In genomic region chr10:117456427-117456826, GRCm38 (mm10) we compare ENCODE assay signal across 18 mouse cellular contexts.
DNase-seq lines count a peak whose midpoint lies in the region; ATAC-seq and TF ChIP-seq lines count a peak whose summit lies in the region.
"Had no signal": no experiment of that assay in that cellular context is flagged by ENCODE, and none has a peak within 500 bp of the region (broad histone marks: within the 10 kb centered on the region; RNA-seq: fewer than 3 reads in every experiment).

No protein-coding gene starts in this region.

- no peak overlapping the region for H3K4me2 ChIP-seq in lung, postnatal 0 days (replicated peaks; ENCODE audit: low read depth, low read length)
- H3K4me2 ChIP-seq in liver, embryonic 15.5 days: no peak overlapping the region
- H3K4me2 ChIP-seq: embryonic facial prominence, embryonic 13.5 days; heart, embryonic 13.5 days; neural tube, embryonic 12.5 days had no signal

- TF ChIP-seq CTCF in lung, postnatal 0 days (IDR thresholded peaks at IDR 0.05): no peak

- H3K27ac ChIP-seq in lung, postnatal 0 days (ENCODE audit: low read length): peak overlapping the region; percentile 76
- peak overlapping the region; percentile 82 for H3K27ac ChIP-seq in liver, embryonic 15.5 days (replicated peaks)
- H3K27ac ChIP-seq: embryonic facial prominence, embryonic 13.5 days; heart, embryonic 13.5 days; midbrain, embryonic 10.5 days; neural tube, embryonic 12.5 days had no signal

- no peaks in the 10 kb centered on the region for H3K9me3 ChIP-seq in lung, postnatal 0 days (ENCODE audit: low read length)
- no peaks in the 10 kb centered on the region for H3K9me3 ChIP-seq in liver, embryonic 15.5 days (replicated peaks)
- H3K9me3 ChIP-seq: embryonic facial prominence, embryonic 13.5 days; G1E; heart, embryonic 13.5 days; midbrain, embryonic 10.5 days; neural tube, embryonic 12.5 days had no signal

- 41% methylated on average over 8 of the region's 8 CpGs for WGBS in lung, postnatal 0 days
- 62% methylated on average over 8 of the region's 8 CpGs for WGBS in liver, embryonic 15.5 days (ENCODE audit: insufficient replicate concordance)

- no peak for TF ChIP-seq EP300 in lung, postnatal 0 days (IDR thresholded peaks at IDR 0.05)

- no peaks in the 10 kb centered on the region for H3K4me1 ChIP-seq in lung, postnatal 0 days (ENCODE audit: insufficient read depth, low read depth, low read length)
- H3K4me1 ChIP-seq in liver, embryonic 15.5 days (replicated peaks): peaks cover 17% of the 10 kb centered on the region
- H3K4me1 ChIP-seq: neural tube, embryonic 12.5 days had no signal

- DNase-seq in lung, postnatal 0 days (ENCODE audit: low spot score): no peak
- no peak for DNase-seq in lung, postnatal 25 days (ENCODE audit: low spot score)
- DNase-seq in liver: peak; percentile 12
- peak; percentile 82 for DNase-seq in yolk sac, embryonic 10.5 days (ENCODE audit: low spot score)
- no peak for DNase-seq in frontal cortex, postnatal 14 days (ENCODE audit: low spot score in 2 of 2)
- no peak for DNase-seq in layer of hippocampus, postnatal 14 days (ENCODE audit: low spot score in 2 of 2)
- DNase-seq: cerebellum, adult 8-10 months; forebrain, postnatal 0 days; heart, adult 11 months; heart, postnatal 36 days; kidney, adult 9 months had no signal

- H3K9ac ChIP-seq in lung, postnatal 0 days (replicated peaks; ENCODE audit: low read depth): no peak overlapping the region
- H3K9ac ChIP-seq in liver, embryonic 15.5 days: no peak overlapping the region
- H3K9ac ChIP-seq: embryonic facial prominence, embryonic 13.5 days; forebrain, postnatal 0 days; heart, embryonic 13.5 days; neural tube, embryonic 12.5 days had no signal

- no peaks in the 10 kb centered on the region for H3K27me3 ChIP-seq in lung, postnatal 0 days (replicated peaks; ENCODE audit: insufficient read depth, low read length)
- H3K27me3 ChIP-seq in liver, embryonic 15.5 days: no peaks in the 10 kb centered on the region
- H3K27me3 ChIP-seq: neural tube, embryonic 12.5 days had no signal

- no peak for ATAC-seq in lung, postnatal 0 days
- ATAC-seq in liver, embryonic 15.5 days (ENCODE audit: insufficient read depth): peak; percentile 62
- ATAC-seq: forebrain, postnatal 0 days; hindbrain, embryonic 16.5 days had no signal

- no peaks in the 10 kb centered on the region for H3K36me3 ChIP-seq in lung, postnatal 0 days (ENCODE audit: insufficient read depth, low read length)
- H3K36me3 ChIP-seq in liver, embryonic 15.5 days (replicated peaks): no peaks in the 10 kb centered on the region
- H3K36me3 ChIP-seq: embryonic facial prominence, embryonic 13.5 days; G1E; heart, embryonic 13.5 days; midbrain, embryonic 10.5 days; neural tube, embryonic 12.5 days had no signal

- H3K4me3 ChIP-seq in lung, postnatal 0 days (ENCODE audit: low read depth, low read length): no peak overlapping the region
- H3K4me3 ChIP-seq in liver, embryonic 15.5 days (replicated peaks): no peak overlapping the region
- H3K4me3 ChIP-seq: embryonic facial prominence, embryonic 13.5 days; heart, embryonic 13.5 days; midbrain, embryonic 10.5 days; neural tube, embryonic 12.5 days had no signal

Comparison
In these comparisons a context has a peak if more than half of its experiments do, and no peak if none do; other contexts are left out.
1. DNase-seq: peak in liver (single experiment) and yolk sac, embryonic 10.5 days (single experiment); none in lung, postnatal 0 days (single experiment), lung, postnatal 25 days (single experiment), frontal cortex, postnatal 14 days (0 of 2) and layer of hippocampus, postnatal 14 days (0 of 2).